Mouse (Mus musculus) liver, adult (tissue): ENCODE data around the gene Cenpk.

ENCODE experiments used
- GATA4 ChIP-seq: IDR thresholded peaks from 2 replicates; pipeline ENCODE4 v1.6.1; 2014; ENCODE audit warnings: mild to moderate bottlenecking, low read length; ENCODE audit not compliant: insufficient replicate concordance

Cenpk gene

GRCm38 (mm10) chr13:104289176-104289575 is 60.8 kb downstream of the Cenpk start:
- TF ChIP-seq GATA4 = no peak

GRCm38 (mm10) chr13:104295472-104295871 is 67.1 kb downstream of the Cenpk start:
- TF ChIP-seq GATA4 = no peak
